Mouse (Mus musculus) retina, postnatal 1 day (tissue): Measurements from ENCODE around the gene Olfr1061.
"Not testable (repeated sequence)": the region's sequence is repeated elsewhere in the genome, so short reads cannot be mapped to it uniquely, and the experiment has no call there.

ENCODE experiments used
- DNase-seq: peaks from one replicate; pipeline ENCODE4 v3.0.0-alpha.2; 2012

Olfr1061 gene

GRCm38 (mm10) chr2:86413950-86414349 lies at the start of gene Olfr1061:
Gene Olfr1061 (minus strand): TSS chr2:86414050.
- DNase-seq = no peak

- DNase-seq = no peak
Observed at GRCm38 (mm10) chr2:86460434-86460833, 46.6 kb upstream of the Olfr1061 start.

DNA sequence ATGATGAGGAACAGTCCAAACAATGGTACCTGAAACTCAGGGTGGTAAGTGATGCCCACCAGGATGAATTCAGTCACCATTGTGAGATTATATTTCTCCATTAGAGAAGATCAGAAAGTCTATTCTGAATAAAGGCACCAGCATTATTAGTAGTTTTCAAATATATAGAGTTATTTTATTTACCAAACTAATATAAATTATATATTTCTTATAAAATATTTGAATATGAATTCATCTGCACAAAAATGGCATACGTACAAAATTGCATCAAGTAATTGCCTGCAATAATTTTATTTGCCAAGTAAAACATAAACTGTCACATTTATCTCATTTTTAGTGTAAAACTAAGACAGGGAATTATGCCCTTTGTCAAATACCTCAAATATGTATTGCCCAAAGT lies 42.3 kb upstream of the Olfr1061 start, which contains the start of gene Olfr1066:
Gene Olfr1066, minus strand, starts transcription at position 101 of the 400 bp plus-strand sequence.
- DNase-seq = no peak

DNA sequence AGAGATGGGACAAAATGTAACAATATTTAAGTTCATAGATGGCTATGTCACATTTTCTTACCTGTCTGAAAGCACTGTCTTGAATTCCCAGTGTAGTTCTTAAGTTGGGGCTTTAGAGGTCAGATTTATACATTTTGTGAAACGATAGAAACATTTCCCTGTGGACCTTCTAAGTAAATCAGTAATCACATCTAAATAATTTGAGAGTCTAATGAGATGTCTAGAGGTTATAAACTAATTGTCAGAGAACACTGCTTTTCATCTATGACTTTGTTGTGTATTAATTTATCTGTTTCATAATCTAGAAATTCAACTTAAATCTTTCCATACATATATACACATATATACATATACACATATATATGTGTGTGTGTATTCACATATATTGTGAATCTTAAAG lies 36.6 kb upstream of the Olfr1061 start, which contains the start of gene Olfr1065:
Gene Olfr1065, minus strand, starts transcription at position 101 of the 400 bp plus-strand sequence.
- not testable (repeated sequence) for DNase-seq

DNA sequence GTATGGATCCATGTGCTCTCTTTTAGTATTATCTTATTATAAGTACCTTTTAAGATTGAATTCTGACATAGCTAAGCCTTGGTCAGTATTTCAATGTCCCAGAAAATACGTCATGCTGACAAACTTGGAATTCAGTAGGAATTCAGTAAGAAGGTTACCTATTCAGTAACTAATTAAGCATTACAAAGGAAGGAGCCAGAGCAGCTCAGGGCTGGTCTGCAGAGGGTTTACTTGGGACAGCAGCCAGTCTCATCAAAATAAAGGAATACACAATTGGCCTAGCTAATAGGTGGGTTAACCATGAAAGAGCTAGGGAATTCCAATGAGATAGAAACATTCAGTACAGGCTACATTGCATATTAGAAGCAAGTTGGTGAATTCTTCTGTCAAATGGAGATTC lies 28.3 kb upstream of the Olfr1061 start:
- DNase-seq = not testable (repeated sequence)

DNA sequence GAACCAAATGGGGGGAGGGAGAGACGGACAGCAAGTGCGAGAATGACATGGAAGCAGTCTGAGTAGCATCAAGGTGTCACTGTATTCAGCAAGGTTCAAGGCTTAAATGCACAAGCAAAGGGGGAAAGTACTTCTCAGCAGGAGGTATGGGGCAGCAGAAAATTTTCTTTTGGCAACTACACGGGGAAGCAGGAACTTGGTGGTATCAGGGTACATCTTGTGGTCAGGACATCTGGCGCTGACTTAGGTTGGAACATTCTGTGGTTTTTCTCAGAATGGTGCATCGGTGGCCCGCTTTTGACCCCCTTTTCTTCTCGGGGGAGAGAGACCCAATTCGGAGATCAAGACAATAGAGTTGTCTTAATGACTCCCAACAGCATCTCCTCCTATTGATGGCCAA lies 14.7 kb upstream of the Olfr1061 start:
- DNase-seq = not testable (repeated sequence)

DNA sequence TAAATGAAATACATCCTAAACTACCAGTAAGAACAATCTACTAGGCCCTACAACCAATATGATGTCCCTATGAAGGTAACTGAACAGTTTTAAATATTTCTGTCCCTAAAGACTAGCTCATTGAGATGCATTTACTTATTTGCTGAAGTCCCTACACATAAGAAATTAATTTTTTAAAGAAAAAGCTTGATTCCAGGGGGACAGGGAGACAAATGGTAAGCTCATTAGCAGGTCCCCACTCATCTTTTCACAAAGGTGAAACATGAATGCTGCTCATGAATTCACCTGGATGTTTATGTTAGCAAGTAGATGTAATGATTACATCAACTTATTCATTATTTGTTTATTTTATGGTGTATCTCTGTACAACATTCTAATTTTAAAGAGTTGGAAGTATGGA lies 12.8 kb upstream of the Olfr1061 start, which contains the start of gene Olfr1062:
Gene Olfr1062, minus strand, starts transcription at position 101 of the 400 bp plus-strand sequence.
- not testable (repeated sequence) for DNase-seq

GRCm38 (mm10) chr2:86395114-86395513 lies 18.7 kb downstream of the Olfr1061 start:
- no peak for DNase-seq

DNA sequence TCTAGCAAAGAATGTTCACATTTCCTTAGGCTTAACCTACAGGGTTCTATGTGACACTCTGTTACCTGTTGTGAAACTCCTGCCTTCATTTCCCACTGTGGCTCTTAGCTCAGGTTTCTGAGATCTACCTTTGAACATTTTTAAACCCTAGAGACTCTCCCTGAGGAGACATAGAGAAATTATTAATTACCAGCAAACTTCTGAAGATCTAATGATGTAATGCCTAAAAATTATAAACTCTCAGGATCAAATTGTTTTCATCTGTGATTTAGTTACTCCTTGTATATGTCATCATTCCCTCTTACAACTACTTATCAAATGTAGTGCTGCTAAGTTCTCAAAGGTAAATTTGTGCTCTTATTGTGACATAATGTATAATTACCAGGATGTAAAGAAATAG lies 25.4 kb downstream of the Olfr1061 start, which contains the start of gene Olfr1058:
Gene Olfr1058, minus strand, starts transcription at position 101 of the 400 bp plus-strand sequence.
- DNase-seq = not testable (repeated sequence)

GRCm38 (mm10) chr2:86378293-86378692 lies 35.6 kb downstream of the Olfr1061 start, which contains the start of gene Olfr1057:
Gene Olfr1057 (minus strand): TSS chr2:86378393.
- no peak for DNase-seq

GRCm38 (mm10) chr2:86366342-86366741 lies 47.5 kb downstream of the Olfr1061 start:
- not testable (repeated sequence) for DNase-seq
